Mouse (Mus musculus): ENCODE measurements at regions not wholly inside any gene's neighbourhood (a gene's known extent, or its start where the extent isn't known, plus 50 kb on each side); places are given as distances from the start of the nearest gene placed in this dataset.
A peak's percentile ranks its signal among the peaks of the same experiment; 100 is the strongest.

- TF ChIP-seq POLR2A (IDR thresholded peaks at IDR 0.05; ENCODE audit: insufficient read depth, low read depth, low read length) (no peak), CTCF (IDR thresholded peaks at IDR 0.05) (0 out of 2 replicates have a peak, but pooled peaks have one; percentile 5), EP300 (IDR thresholded peaks at IDR 0.05; ENCODE audit: insufficient read depth, low read depth, low read length) (no peak)
These were observed 446.0 kb downstream of the Ate1 start for GRCm38 (mm10) chr7:130073890-130074819.

All from heart, adult 2 months (tissue).